Mouse (Mus musculus): ENCODE data around the gene Abi2. TPM values are rescaled to one million over a fixed set of nuclear protein-coding genes. Genes with fewer than 3 reads are reported as not detected.
A peak's percentile ranks its signal among the peaks of the same experiment; 100 is the strongest.

Gene Abi2
- total RNA-seq, 2 experiments from 2014 or later: 367 to 372 TPM

GRCm38 (mm10) chr1:60503456-60503855, 94.0 kb downstream of the Abi2 start:
- DNase-seq (ENCODE audit: low spot score in 2 of 2): no peak
- no peak for TF ChIP-seq CTCF (conservative IDR thresholded peaks at IDR 0.05)
- Histone ChIP-seq H3K4me3 (no peak overlapping the region), H3K27ac (no peak overlapping the region)

- no peak for TF ChIP-seq CTCF (conservative IDR thresholded peaks at IDR 0.05)
- Histone ChIP-seq H3K4me3 (no peak overlapping the region), H3K27ac (no peak overlapping the region)
- DNase-seq (ENCODE audit: low spot score in 2 of 2): no peak
Observed at GRCm38 (mm10) chr1:60510584-60510983, 101.2 kb downstream of the Abi2 start.

GRCm38 (mm10) chr1:60530107-60530506, 120.7 kb downstream of the Abi2 start:
- no peak for DNase-seq (ENCODE audit: low spot score in 2 of 2)
- Histone ChIP-seq H3K27ac (no peak overlapping the region), H3K4me3 (no peak overlapping the region)
- TF ChIP-seq CTCF (conservative IDR thresholded peaks at IDR 0.05): peak; percentile 60

- no peak for TF ChIP-seq CTCF (conservative IDR thresholded peaks at IDR 0.05)
- Histone ChIP-seq H3K27ac (no peak overlapping the region), H3K4me3 (no peak overlapping the region)
- DNase-seq (ENCODE audit: low spot score in 2 of 2): no peak
Observed at GRCm38 (mm10) chr1:60530636-60531035, 121.2 kb downstream of the Abi2 start.

Other genes with a start within 250 kb of the Abi2 start
- 10 to 100 TPM; 20.4 to 24.3 TPM for gene Nbeal1, start 229.0 kb upstream of the Abi2 start, total RNA-seq (2021)
- 10 to 100 TPM; 10.9 to 11.4 TPM for gene Cyp20a1, start 66.3 kb upstream of the Abi2 start, total RNA-seq (2021)
- 10 to 100 TPM; 64.2 to 64.5 TPM for gene Raph1, start 157.5 kb downstream of the Abi2 start, total RNA-seq (2021)

Data from layer of hippocampus, adult 2 months (tissue).